Mouse (Mus musculus) limb, embryonic 14.5 days (tissue): ENCODE data around the gene Wwc1. TPM values are rescaled to one million over a fixed set of nuclear protein-coding genes. Genes with fewer than 3 reads are reported as not detected.

Experiments
- ATAC-seq: fragments of 200-750 bp; cut with Nextera tagmentation; 2 replicates; pipeline ENCODE4 v1.8.0; 2017; ENCODE audit warnings: low read depth, moderate number of reproducible peaks, moderate TSS enrichment; ENCODE audit not compliant: low FRiP score
- DNase-seq: peaks from one replicate; pipeline ENCODE4 v3.0.0-alpha.2; 2015; ENCODE audit warnings: low spot score
- H3K27ac ChIP-seq: fragments of 300-500 bp; sonication (generic); replicated peaks from 2 replicates; pipeline ENCODE4 v1.5.1; 2014; ENCODE audit warnings: low read depth, mild to moderate bottlenecking, low read length, moderate library complexity, mixed read lengths
- H3K27me3 ChIP-seq: fragments of 300-500 bp; sonication (generic); 2 replicates; pipeline ENCODE4 v1.6.1; 2014; ENCODE audit warnings: low read length, mixed read lengths; ENCODE audit not compliant: control insufficient read depth, insufficient read depth
- H3K36me3 ChIP-seq: fragments of 300-500 bp; sonication (generic); 2 replicates; pipeline ENCODE4 v1.6.1; 2014; ENCODE audit warnings: mild to moderate bottlenecking, low read length, moderate library complexity, mixed read lengths; ENCODE audit not compliant: control insufficient read depth, insufficient read depth
- H3K4me1 ChIP-seq: fragments of 300-500 bp; sonication (generic); 2 replicates; pipeline ENCODE4 v1.6.1; 2014; ENCODE audit warnings: antibody characterized with exemption, low read length, mixed read lengths; ENCODE audit not compliant: control insufficient read depth, insufficient read depth
- H3K4me2 ChIP-seq: fragments of 300-500 bp; sonication (generic); replicated peaks from 2 replicates; pipeline ENCODE4 v1.6.1; 2014; ENCODE audit warnings: low read depth, mild to moderate bottlenecking, low read length, moderate library complexity; ENCODE audit not compliant: severe bottlenecking
- H3K4me3 ChIP-seq: fragments of 300-500 bp; sonication (generic); replicated peaks from 2 replicates; pipeline ENCODE4 v1.5.1; 2014; ENCODE audit warnings: low read length
- H3K9ac ChIP-seq: fragments of 300-500 bp; sonication (generic); 2 replicates; pipeline ENCODE4 v1.6.1; 2014; ENCODE audit warnings: mild to moderate bottlenecking, low read depth, low read length, moderate library complexity; ENCODE audit not compliant: severe bottlenecking
- H3K9me3 ChIP-seq: fragments of 300-500 bp; sonication (generic); 2 replicates; pipeline ENCODE4 v1.6.1; 2016; ENCODE audit warnings: low read length; ENCODE audit not compliant: control insufficient read depth
- POLR2A ChIP-seq: fragments of 200-500 bp; IDR thresholded peaks from 2 replicates; pipeline ENCODE4 v1.8.0; 2012; ENCODE audit warnings: inconsistent platforms, mild to moderate bottlenecking, moderate library complexity, borderline replicate concordance; ENCODE audit not compliant: insufficient read depth, insufficient read length; ENCODE audit errors: extremely low read depth
- WGBS: fragments of 180-500 bp; shearing (Covaris S2); extraction: QIAGEN DNeasy Blood & Tissue Kit; methylation state at CpG from one replicate; pipeline ENCODE4 v1.1.7; 2014; 5-methylcytosine and 5-hydroxymethylcytosine counted together
- polyA plus RNA-seq, 2 experiments: library from polyadenylated mRNA; depleted of rRNA in 1 of 2; stranded (reverse) in 1 of 2; unstranded in 1 of 2; fragments of >200 nt; fragmentation: Nextera tagmentation in 1 of 2; extraction: Ambion mirVana in 1 of 2; gene quantifications; 2 replicates each; pipeline versions ENCODE4 v1.2.1 to v1.2.3; 2012 to 2014

Gene Wwc1
- polyA plus RNA-seq, 2 experiments = 5.8 to 13.9 TPM

DNA sequence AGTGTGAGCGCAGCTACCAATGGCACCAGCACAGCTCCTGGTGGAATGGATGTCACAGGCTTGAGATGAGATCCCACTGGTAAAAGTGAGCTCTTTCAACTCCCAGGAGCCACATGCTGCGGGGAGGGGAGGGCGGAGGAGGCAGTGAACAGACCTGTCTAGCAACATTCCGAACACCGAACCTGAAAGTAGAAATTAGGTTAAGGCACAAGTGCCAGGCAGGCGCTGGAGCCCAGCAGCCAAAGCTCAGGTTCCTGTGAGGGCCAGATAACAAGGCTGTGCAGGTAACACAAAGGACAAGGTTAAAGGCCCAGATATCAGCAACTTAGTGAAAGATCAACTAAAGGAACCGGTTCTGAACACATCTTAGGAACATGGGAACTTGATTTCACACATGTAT lies 54.7 kb downstream of the Wwc1 start:
- WGBS = 75% methylated on average over 7 of the region's 7 CpGs
- Histone ChIP-seq H3K4me1 (no peaks in the 10 kb centered on the region), H3K9me3 (no peaks in the 10 kb centered on the region), H3K9ac (no peak overlapping the region), H3K36me3 (no peaks in the 10 kb centered on the region), H3K27ac (no peak overlapping the region), H3K4me2 (no peak overlapping the region), H3K4me3 (no peak overlapping the region), H3K27me3 (no peaks in the 10 kb centered on the region)
- DNase-seq (no peak), ATAC-seq (no peak)
- TF ChIP-seq POLR2A = no peak

- H3K4me2 ChIP-seq = no peak overlapping the region
- no peak overlapping the region for H3K27ac ChIP-seq
- peaks cover 3% of the 10 kb centered on the region; the same call in 1 of the 2 replicates for H3K4me1 ChIP-seq
- TF ChIP-seq POLR2A = no peak
- H3K9ac ChIP-seq = no peak overlapping the region
- WGBS = 37% methylated on average over 12 of the region's 12 CpGs
- no peaks in the 10 kb centered on the region for H3K27me3 ChIP-seq
- H3K36me3 ChIP-seq = no peaks in the 10 kb centered on the region
- DNase-seq = no peak
- no peak overlapping the region for H3K4me3 ChIP-seq
- no peaks in the 10 kb centered on the region for H3K9me3 ChIP-seq
- ATAC-seq = no peak
Measured at GRCm38 (mm10) chr11:35922205-35922873, 58.0 kb downstream of the Wwc1 start.

GRCm38 (mm10) chr11:35920776-35921175 lies 59.6 kb downstream of the Wwc1 start:
- Histone ChIP-seq H3K9me3 (no peaks in the 10 kb centered on the region), H3K36me3 (no peaks in the 10 kb centered on the region), H3K4me1 (peaks cover 3% of the 10 kb centered on the region; the same call in 1 of the 2 replicates), H3K9ac (no peak overlapping the region), H3K27me3 (no peaks in the 10 kb centered on the region), H3K27ac (no peak overlapping the region), H3K4me2 (no peak overlapping the region), H3K4me3 (no peak overlapping the region)
- ATAC-seq (no peak), DNase-seq (no peak)
- no peak for TF ChIP-seq POLR2A
- WGBS = 76% methylated on average over 5 of the region's 5 CpGs

DNA sequence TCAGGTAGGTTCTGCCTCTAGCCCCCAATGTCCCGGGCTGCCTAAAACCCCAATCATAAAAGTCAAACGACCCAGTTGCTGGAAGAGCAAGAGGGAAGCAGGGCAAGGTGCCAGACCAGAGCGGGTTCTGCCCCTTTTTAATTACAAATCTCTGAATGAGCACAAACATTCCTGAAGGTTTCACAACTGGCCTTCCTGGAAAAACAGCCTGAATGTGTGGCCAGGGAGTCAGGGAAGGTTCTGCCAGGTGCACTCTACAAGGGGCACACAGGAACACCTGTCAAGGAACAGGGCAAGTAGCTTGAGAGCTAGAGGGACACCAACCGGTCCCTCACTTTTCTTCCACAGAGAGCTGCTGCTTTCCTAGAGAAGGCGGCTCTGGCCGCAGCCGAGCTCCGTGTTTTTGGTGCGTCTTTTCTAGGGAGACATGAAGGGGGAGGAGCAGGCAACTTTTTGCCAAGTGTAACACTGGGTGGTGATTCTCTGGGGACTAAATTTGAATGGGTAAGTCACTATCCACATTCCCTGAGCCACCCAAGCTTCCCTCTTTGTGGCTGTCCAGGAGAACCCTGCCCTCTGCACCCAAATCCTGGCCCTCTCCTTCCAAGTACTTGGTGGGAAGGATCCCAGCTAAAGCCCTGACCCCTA lies 60.3 kb downstream of the Wwc1 start:
- no peak overlapping the region for H3K27ac ChIP-seq
- no peaks in the 10 kb centered on the region for H3K36me3 ChIP-seq
- DNase-seq (peak; percentile 34), ATAC-seq (no peak)
- no peaks in the 10 kb centered on the region for H3K9me3 ChIP-seq
- no peak for TF ChIP-seq POLR2A
- H3K4me3 ChIP-seq = no peak overlapping the region
- peaks cover 3% of the 10 kb centered on the region; the same call in 1 of the 2 replicates for H3K4me1 ChIP-seq
- H3K4me2 ChIP-seq = no peak overlapping the region
- no peaks in the 10 kb centered on the region for H3K27me3 ChIP-seq
- 55% methylated on average over 9 of the region's 9 CpGs for WGBS
- no peak overlapping the region for H3K9ac ChIP-seq

GRCm38 (mm10) chr11:35919383-35919782 lies 60.9 kb downstream of the Wwc1 start:
- no peak overlapping the region for H3K27ac ChIP-seq

More at GRCm38 (mm10) chr11:35919383-35919782, 60.9 kb downstream of the Wwc1 start:
- H3K27me3 ChIP-seq = no peaks in the 10 kb centered on the region
- DNase-seq (no peak), ATAC-seq (no peak)
- TF ChIP-seq POLR2A = no peak
- H3K4me2 ChIP-seq = no peak overlapping the region
- H3K9me3 ChIP-seq = no peaks in the 10 kb centered on the region
- H3K4me1 ChIP-seq = peaks cover 3% of the 10 kb centered on the region; the same call in 1 of the 2 replicates
- H3K36me3 ChIP-seq = no peaks in the 10 kb centered on the region
- 78% methylated on average over 2 of the region's 2 CpGs for WGBS
- H3K4me3 ChIP-seq = no peak overlapping the region
- no peak overlapping the region for H3K9ac ChIP-seq
